Mouse (Mus musculus): Measurements from ENCODE around the gene 4922502D21Rik.
A peak's percentile ranks its signal among the peaks of the same experiment; 100 is the strongest.
"Not testable (repeated sequence)": the region's sequence is repeated elsewhere in the genome, so short reads cannot be mapped to it uniquely, and the experiment has no call there.

4922502D21Rik gene

DNA sequence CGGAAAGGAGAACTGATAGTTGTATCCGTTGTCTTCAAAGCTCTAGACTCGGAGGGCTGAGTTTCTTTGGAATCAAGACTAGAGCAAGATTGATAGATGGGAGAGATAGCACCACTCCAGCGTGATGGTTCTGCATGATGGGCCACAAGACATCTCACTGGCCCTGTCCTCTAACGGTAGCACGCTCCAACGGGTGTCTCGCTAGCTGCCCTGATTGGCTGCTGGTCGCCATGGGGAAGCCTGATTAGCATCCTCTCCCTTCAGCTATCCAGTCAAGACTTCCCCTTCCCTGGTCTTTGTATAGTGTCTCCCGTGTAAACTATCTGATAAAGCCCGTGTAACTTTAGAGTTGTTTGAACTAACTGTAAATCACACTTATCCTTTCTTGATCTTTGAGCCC, at the start of gene 4922502D21Rik:
Gene 4922502D21Rik (minus strand): TSS at position 187 of the 400 bp plus-strand sequence.
- DNase-seq (ENCODE audit: low spot score), result no peak

DNA sequence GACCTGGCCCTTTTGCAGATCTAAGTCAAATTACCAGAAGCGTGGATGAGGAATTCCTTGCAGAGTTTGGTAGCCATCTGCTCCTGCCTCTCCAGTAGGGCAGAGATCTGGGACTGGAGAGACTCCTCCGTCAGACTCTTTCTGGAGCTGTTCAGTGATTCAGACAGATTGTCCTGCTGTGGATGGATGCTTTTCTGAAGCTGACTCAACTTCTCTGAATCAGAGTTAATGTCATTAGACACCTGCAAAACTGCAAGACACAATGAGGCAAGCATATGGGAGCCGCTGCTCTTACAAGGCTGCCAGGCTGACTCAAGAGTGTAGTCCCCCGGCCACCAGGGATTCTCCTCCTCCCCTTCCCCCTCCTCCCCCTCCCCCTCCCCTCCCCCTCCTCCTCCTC, 48.9 kb upstream of the 4922502D21Rik start:
- DNase-seq (ENCODE audit: low spot score), result no peak

DNA sequence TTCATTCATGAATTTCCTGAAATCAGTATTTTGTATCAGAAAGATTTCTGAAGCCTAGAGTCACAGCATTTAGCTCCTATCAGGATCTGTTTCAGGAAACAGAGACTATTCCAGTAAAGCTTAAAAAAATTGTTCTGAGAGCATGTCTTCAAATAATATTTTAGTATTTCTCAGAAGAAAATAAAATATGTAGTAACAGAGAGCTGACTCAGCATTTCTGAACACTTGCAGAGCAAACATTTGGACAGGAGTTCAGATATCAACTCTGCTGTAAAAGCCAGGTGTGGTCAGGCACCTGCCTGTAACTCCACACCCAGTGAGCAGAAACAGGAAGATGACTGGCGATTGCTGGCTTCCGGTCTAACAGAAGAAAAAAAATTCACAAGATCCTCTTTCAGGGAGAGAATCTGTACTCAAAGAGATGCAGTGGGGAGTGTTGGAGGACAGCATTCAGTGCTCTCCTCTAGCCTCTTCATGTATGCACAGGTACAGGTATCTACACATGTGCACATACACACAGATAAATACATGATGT, 43.4 kb upstream of the 4922502D21Rik start:
- no peak for DNase-seq (ENCODE audit: low spot score)

DNA sequence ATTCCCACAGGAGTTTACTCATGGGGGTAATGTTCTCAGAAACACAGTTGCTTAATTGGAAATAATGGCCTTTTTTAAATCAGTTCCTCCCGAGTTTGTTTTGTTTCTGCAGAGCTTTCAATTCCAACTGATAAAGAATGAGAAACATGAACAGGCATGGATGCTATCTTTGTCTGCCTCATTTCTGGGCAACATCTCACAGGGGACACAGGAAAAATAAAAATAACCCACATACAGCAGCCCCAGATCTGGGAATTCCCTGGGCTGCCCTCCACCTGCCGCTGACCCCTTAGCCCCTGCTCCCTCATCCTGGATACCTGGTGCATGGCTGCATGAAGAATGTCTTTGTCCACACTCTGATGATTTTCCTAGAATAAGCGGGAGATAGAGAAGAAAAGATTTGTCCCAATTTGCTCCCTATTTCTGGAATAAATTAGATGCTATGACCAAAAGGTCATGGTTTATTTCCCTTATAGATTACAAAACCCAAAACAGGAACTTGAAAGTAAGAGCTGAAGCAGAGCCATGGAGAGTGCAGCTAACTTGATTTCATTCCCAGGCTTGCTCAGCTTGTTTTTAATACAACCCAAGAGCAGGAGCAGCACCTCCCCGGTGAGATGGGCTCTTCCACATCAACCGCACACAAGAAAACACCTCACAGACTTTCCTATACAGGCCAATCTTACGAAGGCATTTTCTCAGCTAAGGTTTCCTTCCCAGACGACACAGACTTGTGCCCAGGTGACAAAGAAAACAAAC, 38.0 kb upstream of the 4922502D21Rik start:
- DNase-seq (ENCODE audit: low spot score), result no peak

DNA sequence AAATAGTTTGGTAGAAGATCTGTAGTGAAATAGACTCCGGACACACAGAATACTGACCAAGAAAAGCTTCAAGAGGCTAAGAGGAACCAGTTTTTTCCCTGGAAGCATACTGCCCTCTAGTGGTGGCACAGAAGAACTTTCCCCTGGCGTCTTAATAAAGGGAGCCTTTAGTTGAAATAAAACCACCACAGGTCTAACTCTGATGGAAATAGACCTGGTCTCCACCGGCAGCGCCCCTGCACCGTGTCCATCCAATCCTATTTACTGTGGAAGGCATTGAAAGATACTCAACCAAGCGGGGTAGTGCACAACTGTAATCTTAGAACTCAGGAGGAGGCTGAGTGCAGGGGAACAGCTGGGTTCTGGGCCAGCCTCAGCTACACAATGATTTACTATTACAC, 34.4 kb upstream of the 4922502D21Rik start:
- DNase-seq (ENCODE audit: low spot score), result peak; percentile 41

DNA sequence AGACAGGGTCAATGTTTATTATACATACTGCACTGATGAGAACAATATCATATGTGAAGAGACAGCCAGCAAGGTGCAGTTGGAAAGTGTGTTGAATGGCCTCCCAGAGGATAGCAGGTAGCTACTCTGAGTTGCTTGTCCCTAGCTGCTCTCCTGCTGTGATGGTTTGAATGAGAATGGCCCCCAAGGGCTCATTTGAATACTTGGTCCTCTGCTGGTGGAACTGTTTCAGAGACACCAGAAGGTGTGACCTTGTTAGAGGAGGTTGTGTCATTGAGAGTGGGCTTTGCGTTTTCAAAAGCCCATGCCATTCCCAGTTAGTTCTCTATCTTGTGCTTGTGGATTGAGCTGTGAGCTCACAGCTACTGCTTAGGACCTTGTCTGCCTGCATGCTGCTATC, 32.3 kb upstream of the 4922502D21Rik start:
- no peak for DNase-seq (ENCODE audit: low spot score)

DNA sequence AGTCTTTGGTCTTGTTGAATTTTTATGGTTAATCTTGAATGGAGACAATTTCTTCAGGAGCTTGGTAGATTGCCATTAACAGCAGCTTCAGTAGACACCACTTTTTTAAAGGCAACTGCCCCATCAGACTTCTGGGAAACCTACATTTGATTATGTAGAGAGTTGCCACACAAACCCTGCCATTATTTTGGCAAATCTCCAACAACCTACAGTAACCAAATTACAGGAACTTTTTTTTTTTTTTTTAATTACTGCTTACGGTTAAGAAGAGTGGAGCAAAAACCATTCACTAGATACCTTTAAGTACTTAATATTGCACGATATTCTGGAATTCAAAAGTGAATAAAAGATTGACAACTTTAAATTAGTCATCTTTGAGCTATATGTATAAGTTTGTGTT, 27.9 kb upstream of the 4922502D21Rik start:
- DNase-seq (ENCODE audit: low spot score), result no peak

DNA sequence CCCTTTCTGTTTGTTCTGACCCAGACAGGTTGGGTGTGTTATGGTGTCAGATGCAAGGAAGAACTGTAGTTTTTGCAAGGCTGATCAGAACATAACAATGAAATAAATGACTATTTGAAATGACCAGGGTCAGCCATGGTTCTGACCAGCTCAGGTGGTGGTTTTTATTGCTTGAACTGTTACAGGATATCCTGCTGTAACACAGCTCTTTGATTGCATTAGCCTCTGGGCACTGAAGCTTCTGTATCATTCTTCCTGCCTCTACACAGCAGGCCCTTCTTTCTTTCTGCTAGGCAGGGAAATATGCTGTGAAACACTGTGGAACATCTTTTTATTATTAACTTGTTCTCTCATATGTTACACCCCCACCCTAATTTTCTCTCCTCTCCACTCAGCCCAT, 24.8 kb upstream of the 4922502D21Rik start:
- no peak for DNase-seq (ENCODE audit: low spot score)

DNA sequence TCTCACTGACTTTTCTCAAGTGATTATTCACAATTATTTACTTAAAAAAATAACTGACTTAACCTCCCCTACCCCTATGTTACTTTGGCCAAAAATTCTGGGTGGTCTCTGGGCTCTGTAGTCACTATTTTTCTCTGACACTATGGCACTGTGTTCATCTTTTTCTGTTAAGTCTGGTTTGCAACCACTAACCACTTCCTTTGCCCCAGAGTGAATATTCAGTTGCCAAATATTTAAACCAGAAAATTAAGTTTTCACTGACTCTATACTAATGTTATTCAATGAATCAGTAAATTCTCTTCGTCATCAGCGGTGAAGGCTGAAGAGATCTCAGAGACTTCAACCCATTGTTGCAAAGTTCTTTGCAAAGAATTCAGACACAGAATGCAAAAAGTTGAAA, 24.2 kb upstream of the 4922502D21Rik start:
- DNase-seq (ENCODE audit: low spot score), result no peak

DNA sequence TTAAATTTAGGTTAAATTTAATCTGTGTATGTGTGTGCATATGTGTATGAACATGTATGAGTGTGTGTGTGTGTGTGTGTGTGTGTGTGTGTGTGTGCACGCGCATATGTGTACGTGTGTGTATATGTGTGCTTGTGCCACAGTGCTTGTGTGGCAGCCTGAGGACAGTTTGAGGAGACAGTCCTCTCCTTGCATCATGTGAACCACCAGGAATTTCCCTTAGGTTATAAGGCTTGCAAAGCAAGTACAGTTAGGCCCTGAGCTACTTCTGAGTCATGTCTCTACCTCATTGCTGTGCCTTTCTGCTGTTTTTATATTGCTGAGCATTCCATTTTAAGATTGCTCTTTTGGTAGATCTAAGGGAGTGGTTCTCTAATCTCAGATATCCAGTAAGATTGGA, 19.5 kb upstream of the 4922502D21Rik start:
- no peak for DNase-seq (ENCODE audit: low spot score)

DNA sequence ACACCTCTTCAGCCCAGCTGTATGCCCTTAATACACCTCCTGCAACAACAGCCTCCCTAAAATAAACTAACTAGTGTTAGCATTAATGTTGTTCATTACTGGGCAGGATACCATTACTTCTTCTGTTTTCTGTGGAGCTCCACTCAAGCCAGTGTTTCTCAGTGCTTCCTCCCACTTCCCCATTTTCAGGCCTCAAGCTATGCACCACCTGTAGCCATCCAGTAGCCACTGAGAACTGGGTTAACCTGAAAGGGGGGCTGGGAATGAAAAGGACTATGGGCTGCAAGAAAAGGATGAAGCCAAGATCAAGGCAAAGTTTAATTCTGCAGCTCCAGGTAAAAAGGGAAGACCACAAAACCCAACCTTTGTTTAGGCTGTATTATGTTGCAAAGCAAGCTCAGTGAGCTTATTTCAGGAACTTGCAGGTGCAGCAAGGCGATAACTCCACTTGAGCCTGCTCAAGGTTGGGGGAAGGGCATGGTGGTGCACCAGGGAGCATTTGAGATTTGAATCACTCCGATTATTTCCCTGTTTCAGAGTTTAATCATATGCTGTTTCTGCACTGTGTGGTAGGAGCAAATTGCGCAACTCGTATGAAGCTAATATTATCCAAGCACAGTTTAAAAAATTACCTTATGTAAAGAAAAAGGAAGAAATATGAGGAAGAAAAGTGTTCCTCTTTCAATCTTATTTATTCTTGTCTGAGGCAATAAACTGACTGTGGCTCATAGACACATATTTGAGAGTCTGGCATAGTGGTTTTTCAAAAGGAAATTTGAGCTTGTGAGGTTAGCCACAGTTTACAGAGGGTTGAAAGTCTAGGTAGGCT, 18.1 kb upstream of the 4922502D21Rik start:
- DNase-seq (ENCODE audit: low spot score), result no peak

DNA sequence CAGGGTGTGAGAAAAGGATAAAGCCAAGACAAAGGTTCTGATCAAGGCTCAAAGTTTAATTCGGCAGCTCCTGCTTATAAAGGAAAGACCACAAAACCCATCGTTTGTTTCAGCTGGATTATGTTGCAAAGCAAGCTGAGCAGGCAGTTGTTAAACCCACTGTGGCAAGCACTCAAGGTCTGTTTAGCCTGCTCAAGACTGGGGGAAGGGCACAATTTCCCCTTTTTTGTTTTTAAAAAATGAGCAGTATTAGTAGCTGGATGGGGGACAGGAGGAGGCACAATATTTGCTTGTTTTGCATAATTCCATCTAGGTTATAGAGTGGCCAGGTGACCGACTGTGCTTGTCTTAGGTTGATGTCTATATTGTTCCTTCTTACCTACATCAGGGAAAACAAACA, 12.8 kb upstream of the 4922502D21Rik start:
- DNase-seq (ENCODE audit: low spot score), result no peak

DNA sequence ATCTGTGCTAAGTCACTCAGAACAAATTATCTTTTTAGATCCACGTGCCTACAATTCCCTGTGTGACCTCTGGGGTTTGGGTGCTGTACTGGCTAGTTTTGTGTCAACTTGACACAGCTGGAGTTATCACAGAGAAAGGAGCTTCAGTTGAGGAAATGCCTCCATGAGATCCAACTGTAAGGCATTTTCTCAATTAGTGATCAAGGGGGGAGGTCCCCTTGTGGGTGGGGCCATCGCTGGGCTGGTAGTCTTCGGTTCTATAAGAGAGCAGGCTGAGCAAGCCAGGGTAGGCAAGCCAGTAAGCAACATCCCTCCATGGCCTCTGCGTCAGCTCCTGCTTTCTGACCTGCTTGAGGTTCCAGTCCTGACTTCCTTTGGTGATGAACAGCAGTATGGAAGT, 10.8 kb upstream of the 4922502D21Rik start, which contains the start of gene Clec12a:
Gene Clec12a (plus strand): TSS at position 301 of the 400 bp plus-strand sequence.
- not testable (repeated sequence) for DNase-seq (ENCODE audit: low spot score)

DNA sequence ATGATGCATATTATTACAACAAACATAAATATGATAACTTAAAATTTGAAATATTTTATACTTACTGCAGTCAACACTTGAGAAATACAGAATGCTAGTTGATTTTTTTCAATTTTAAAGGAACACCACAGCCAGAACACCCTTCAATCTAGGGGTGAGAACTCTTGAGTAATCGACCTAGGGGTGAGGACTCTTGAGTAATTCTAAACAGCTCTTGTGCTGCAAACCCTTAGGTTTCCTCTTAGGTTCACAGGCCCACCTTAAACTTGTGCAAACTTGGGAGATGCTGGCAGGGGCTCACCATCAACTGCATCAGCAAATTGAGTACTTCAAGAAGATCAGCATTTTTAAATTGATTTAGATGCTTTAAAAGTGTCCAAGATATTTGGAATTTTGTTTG, 6.2 kb upstream of the 4922502D21Rik start:
- DNase-seq (ENCODE audit: low spot score), result no peak

DNA sequence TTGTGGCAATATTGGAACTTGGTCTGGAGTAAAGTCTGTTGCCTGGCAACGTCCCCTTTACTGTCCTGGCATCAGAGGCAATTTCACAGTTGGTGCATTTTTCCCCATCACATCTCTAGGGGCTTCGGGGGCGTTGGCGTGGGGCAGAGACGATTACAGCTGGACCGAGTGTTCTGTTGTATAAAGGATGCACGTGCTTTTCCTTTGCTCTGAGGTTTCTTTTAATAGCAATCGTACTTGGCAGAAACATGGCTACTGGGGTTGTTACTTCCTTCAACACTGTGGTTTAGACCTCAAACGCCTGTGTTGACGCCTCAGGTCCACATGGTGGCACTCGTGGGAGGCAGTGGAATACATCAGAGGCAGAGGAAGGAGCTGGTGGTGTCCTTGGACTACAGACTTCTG, 2.1 kb upstream of the 4922502D21Rik start:
- DNase-seq (ENCODE audit: low spot score), result peak; percentile 63

DNA sequence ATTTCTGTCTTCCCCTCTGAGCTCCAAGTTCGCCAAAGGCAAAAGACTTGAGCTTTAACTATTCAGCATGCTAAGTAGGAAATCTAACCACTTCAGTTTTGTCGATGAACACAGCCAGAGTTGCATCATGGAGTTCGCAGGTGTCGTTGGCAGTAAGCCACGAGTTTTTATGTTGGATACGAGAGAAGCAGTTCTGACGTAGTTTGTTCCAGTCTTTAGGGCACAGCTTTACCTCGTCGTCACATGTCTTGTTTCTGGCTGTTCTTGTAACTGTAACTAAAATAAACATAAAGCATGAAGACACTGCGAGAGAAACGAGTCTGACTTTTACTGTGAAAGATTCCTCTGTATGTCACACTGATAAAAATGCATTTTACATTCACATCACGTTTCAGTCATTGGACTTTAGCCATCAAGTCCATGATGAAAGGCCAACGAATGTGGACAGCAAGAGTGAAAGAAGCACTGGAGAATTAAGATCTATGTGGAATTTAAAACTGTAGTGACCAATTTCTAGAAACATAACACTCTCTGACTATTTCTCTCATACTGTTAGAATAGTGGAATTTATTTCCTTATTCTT, 4.9 kb downstream of the 4922502D21Rik start:
- no peak for DNase-seq (ENCODE audit: low spot score)

DNA sequence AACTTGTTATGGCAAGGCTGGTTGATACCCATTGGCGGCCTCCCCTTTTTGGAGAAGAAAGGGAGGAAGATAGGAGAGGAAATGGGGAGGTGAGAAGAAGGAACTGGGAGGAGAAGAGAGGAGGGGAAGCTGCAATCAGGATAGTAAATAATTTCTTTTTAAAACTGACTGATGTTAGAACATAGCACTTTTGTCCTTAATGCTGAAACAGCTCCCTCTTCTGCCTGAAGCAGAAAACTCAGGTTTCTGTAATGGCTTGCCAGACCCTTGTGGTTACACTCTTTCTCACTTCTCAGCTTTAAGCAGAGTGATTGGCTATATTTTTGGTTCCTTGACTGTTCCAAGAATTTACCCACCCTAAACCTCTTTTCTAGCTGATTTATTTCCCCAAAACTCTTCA, 5.6 kb downstream of the 4922502D21Rik start:
- DNase-seq (ENCODE audit: low spot score), result no peak

DNA sequence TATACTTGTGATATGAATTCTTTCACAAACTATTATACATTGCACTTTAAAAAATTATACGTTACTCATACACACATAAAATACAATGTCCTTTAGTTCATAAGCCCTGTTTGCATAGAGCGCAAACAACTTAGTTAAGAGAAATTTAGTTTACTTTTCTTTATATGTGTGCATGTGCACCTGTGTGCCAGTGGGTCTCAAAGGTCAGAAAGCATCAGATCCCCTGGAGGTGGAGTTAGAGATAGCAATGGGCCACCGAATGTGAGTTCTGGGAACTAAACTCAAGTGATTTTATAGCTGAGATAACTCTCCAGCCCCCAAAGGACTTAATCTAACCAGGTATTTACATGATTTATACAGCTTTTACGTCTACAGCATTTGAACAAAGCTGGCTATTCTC, 12.3 kb downstream of the 4922502D21Rik start:
- no peak for DNase-seq (ENCODE audit: low spot score)

DNA sequence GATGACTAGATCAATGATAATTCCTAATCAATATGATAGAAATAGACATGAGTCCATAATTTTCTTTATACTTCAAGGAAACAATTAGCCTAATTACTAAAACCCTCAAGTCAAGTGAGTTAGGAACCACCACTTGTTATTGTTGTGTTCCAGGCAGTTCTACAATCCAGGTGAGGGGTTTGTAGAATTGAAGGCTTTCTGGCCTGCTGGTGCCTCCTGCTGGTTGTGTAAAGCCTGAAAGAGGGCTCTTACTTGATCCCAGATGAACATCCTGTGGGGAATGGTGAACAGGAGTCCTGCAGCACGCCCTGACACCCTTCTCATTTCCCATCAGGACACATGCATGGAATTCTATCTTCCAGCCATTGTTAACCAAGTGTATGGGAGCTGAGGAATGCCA, 13.2 kb downstream of the 4922502D21Rik start:
- no peak for DNase-seq (ENCODE audit: low spot score)

DNA sequence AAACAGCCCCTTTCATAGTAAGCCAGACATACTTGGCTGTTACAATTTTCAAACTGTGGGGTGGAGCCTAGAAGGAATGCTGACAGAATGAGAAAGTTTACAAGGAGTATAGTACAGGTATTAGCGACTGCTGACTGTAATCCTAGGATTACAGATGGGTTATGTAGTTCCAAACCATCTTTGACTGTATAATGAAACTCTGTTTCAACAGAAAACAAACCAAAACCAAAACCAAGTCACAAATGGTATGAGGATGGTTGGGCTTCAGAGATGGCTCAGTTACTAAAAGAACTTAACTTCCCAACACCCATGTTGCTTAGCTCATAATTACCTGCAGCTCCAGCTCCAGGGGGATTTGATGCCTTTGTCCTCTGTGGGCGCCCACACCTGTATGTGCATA, 15.1 kb downstream of the 4922502D21Rik start:
- no peak for DNase-seq (ENCODE audit: low spot score)

DNA sequence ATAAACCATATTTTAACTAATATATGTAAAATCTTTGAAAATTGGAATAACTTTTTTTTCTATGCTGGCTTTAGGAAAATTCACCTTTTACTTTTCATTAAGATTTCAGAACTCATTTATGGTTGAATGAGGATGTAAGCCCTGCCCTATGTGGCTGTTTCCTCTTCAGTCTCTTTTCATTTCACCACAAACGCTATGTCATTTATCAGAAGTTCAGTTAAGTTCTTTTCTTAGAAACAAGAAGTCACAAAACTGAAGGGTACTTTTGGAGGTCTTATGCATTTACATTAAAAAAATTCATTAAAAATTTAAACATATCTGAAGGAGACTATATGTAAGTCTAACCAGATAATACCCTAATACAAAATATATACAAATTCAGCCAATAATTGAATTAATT, 15.9 kb downstream of the 4922502D21Rik start:
- no peak for DNase-seq (ENCODE audit: low spot score)

DNA sequence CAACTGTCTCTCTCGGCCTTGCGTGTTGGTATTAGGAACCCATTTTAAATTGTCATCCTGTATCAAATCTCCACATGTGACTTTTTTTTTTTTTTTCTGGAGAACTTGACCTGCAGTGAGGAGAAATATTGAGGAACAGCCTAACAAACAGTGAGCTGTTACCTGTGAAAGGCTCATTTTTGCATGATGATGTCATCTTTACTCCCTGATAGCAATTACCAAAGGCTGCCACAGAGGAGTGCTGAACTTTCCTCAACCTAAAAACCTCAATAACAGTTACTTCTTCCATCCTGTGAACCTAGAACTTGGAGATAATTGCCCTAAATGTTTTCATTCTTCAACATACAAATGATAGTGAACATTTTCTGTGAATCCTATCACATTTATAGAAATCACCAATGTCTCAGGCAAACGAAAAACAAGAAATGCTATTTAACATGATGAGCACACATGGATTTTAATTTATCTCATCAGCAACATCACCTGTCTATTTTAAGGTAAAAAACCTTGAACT, 16.9 kb downstream of the 4922502D21Rik start:
- no peak for DNase-seq (ENCODE audit: low spot score)
